In genomic region chr6:51585980-51586379, GRCm38 (mm10) we compare ENCODE assay signal across 8 mouse cellular contexts.
DNase-seq lines count a peak whose midpoint lies in the region; ATAC-seq and TF ChIP-seq lines count a peak whose summit lies in the region.

No protein-coding gene starts in this region.

- peaks cover 40% of the 10 kb centered on the region for H3K36me3 ChIP-seq in liver, adult 2 months (ENCODE audit: control insufficient read depth, insufficient read depth, low read length)
- H3K36me3 ChIP-seq in liver, embryonic 11.5 days (ENCODE audit: control insufficient read depth, insufficient read depth, low read length), result peaks cover 2% of the 10 kb centered on the region; the same call in 1 of the 2 replicates
- 0 out of 2 replicates have a peak, but pooled peaks cover 7% of the 10 kb centered on the region for H3K36me3 ChIP-seq in forebrain, embryonic 12.5 days (replicated peaks)
- H3K36me3 ChIP-seq in hindbrain, postnatal 0 days (ENCODE audit: insufficient read depth, low read length), result peaks cover 5% of the 10 kb centered on the region
- peaks cover 9% of the 10 kb centered on the region; the same call in 1 of the 2 replicates for H3K36me3 ChIP-seq in midbrain, postnatal 0 days (ENCODE audit: insufficient read depth, low read length)

- no peaks in the 10 kb centered on the region for H3K9me3 ChIP-seq in liver, embryonic 11.5 days (ENCODE audit: control insufficient read depth, low read length)
- H3K9me3 ChIP-seq in forebrain, embryonic 12.5 days, result no peaks in the 10 kb centered on the region
- no peaks in the 10 kb centered on the region for H3K9me3 ChIP-seq in hindbrain, postnatal 0 days (ENCODE audit: low read length)
- no peaks in the 10 kb centered on the region for H3K9me3 ChIP-seq in midbrain, postnatal 0 days (ENCODE audit: low read length)

- intact Hi-C loops in left cerebral cortex, postnatal 36 days (cut with DNase I), result loop anchor here (2.0 kb wide), 2 partner anchors 273 to 635 kb away; partner anchors contain the start of gene Hoxa7

- 37% methylated on average over 8 of the region's 8 CpGs for WGBS in liver, adult 2 months
- 25% methylated on average over 8 of the region's 8 CpGs for WGBS in liver, embryonic 11.5 days
- WGBS in forebrain, embryonic 12.5 days, result 37% methylated on average over 8 of the region's 8 CpGs
- 17% methylated on average over 8 of the region's 8 CpGs for WGBS in hindbrain, postnatal 0 days
- 16% methylated on average over 8 of the region's 8 CpGs for WGBS in midbrain, postnatal 0 days

- peak; percentile 58 for TF ChIP-seq CTCF in liver, adult 2 months (IDR thresholded peaks at IDR 0.05; ENCODE audit: low read depth, low read length)
- peak; percentile 89 for TF ChIP-seq CTCF in hindbrain, postnatal 0 days (IDR thresholded peaks at IDR 0.05; ENCODE audit: low read depth)
- TF ChIP-seq CTCF in midbrain, postnatal 0 days (IDR thresholded peaks at IDR 0.05), result peak; percentile 96

- no peak overlapping the region for H3K27ac ChIP-seq in liver, adult 2 months (replicated peaks; ENCODE audit: insufficient read depth, low read depth, low read length)
- H3K27ac ChIP-seq in liver, embryonic 11.5 days (ENCODE audit: low read depth, low read length), result no peak overlapping the region
- no peak overlapping the region for H3K27ac ChIP-seq in forebrain, embryonic 12.5 days
- no peak overlapping the region for H3K27ac ChIP-seq in hindbrain, postnatal 0 days
- H3K27ac ChIP-seq in midbrain, postnatal 0 days (ENCODE audit: low read depth, low read length), result no peak overlapping the region

- no peaks in the 10 kb centered on the region for H3K4me1 ChIP-seq in liver, adult 2 months (ENCODE audit: control insufficient read depth, insufficient read depth, low read length)
- no peaks in the 10 kb centered on the region for H3K4me1 ChIP-seq in liver, embryonic 11.5 days (replicated peaks; ENCODE audit: control insufficient read depth, insufficient read depth, low read length)
- peaks cover 12% of the 10 kb centered on the region; the same call in 1 of the 2 replicates for H3K4me1 ChIP-seq in forebrain, embryonic 12.5 days
- no peaks in the 10 kb centered on the region for H3K4me1 ChIP-seq in hindbrain, postnatal 0 days (ENCODE audit: insufficient read depth, low read length)
- no peaks in the 10 kb centered on the region for H3K4me1 ChIP-seq in midbrain, postnatal 0 days (ENCODE audit: insufficient read depth, low read length)

- H3K79me2 ChIP-seq in liver, adult 2 months (ENCODE audit: control insufficient read depth, insufficient read depth, low read length), result no peaks in the 10 kb centered on the region

- no peak for ATAC-seq in liver, embryonic 11.5 days (replicated peaks; ENCODE audit: low FRiP score)
- ATAC-seq in forebrain, embryonic 12.5 days (ENCODE audit: low FRiP score), result peak; percentile 63; the same call in 1 of the 2 replicates
- peak; percentile 32; the same call in 1 of the 2 replicates for ATAC-seq in hindbrain, postnatal 0 days
- ATAC-seq in midbrain, postnatal 0 days (ENCODE audit: low FRiP score), result no peak

- H3K4me2 ChIP-seq in liver, embryonic 11.5 days, result no peak overlapping the region
- H3K4me2 ChIP-seq in forebrain, embryonic 12.5 days, result no peak overlapping the region
- H3K4me2 ChIP-seq in hindbrain, postnatal 0 days (ENCODE audit: low read depth, low read length), result no peak overlapping the region
- H3K4me2 ChIP-seq in midbrain, postnatal 0 days (ENCODE audit: low read depth, low read length, poor library complexity, severe bottlenecking), result no peak overlapping the region

- H3K27me3 ChIP-seq in liver, adult 2 months (ENCODE audit: control insufficient read depth, insufficient read depth, low read length), result no peaks in the 10 kb centered on the region
- H3K27me3 ChIP-seq in liver, embryonic 11.5 days (replicated peaks; ENCODE audit: control insufficient read depth, insufficient read depth, low read length), result no peaks in the 10 kb centered on the region; the same call in 1 of the 2 replicates
- no peaks in the 10 kb centered on the region for H3K27me3 ChIP-seq in forebrain, embryonic 12.5 days
- no peaks in the 10 kb centered on the region for H3K27me3 ChIP-seq in hindbrain, postnatal 0 days (ENCODE audit: insufficient read depth, low read length)
- no peaks in the 10 kb centered on the region for H3K27me3 ChIP-seq in midbrain, postnatal 0 days (ENCODE audit: insufficient read depth, low read length)

- H3K4me3 ChIP-seq in liver, adult 2 months (ENCODE audit: insufficient read depth, low read depth, low read length), result no peak overlapping the region
- H3K4me3 ChIP-seq in liver, embryonic 11.5 days (ENCODE audit: low read depth, low read length), result no peak overlapping the region
- H3K4me3 ChIP-seq in forebrain, embryonic 12.5 days (replicated peaks), result no peak overlapping the region
- H3K4me3 ChIP-seq in hindbrain, postnatal 0 days (ENCODE audit: low read length), result no peak overlapping the region
- no peak overlapping the region for H3K4me3 ChIP-seq in midbrain, postnatal 0 days (ENCODE audit: low read depth, low read length)

- TF ChIP-seq POLR2A in liver, adult 2 months (IDR thresholded peaks at IDR 0.05; ENCODE audit: extremely low read depth, insufficient read depth, low read length), result no peak

- no peak overlapping the region for H3K9ac ChIP-seq in liver, adult 2 months (ENCODE audit: low read depth, low read length)
- H3K9ac ChIP-seq in liver, embryonic 11.5 days (ENCODE audit: low read depth, low read length), result no peak overlapping the region
- no peak overlapping the region for H3K9ac ChIP-seq in forebrain, embryonic 12.5 days
- H3K9ac ChIP-seq in hindbrain, postnatal 0 days (replicated peaks; ENCODE audit: low read length), result no peak overlapping the region
- no peak overlapping the region for H3K9ac ChIP-seq in midbrain, postnatal 0 days (replicated peaks; ENCODE audit: low read length, poor library complexity, severe bottlenecking)

- DNase-seq in liver, adult 2 months (ENCODE audit: extremely low read depth, low read depth, low spot score), result peak; percentile 33
- no peak for DNase-seq in liver, embryonic 11.5 days (ENCODE audit: low spot score)
- peak; percentile 56 for DNase-seq in c-Kit-positive CD71-negative TER-119-negative erythroid progenitor cells, embryonic 14.5 days (ENCODE audit: low read depth)
- DNase-seq in hindbrain, postnatal 0 days (ENCODE audit: low spot score), result peak; percentile 86
- DNase-seq in left cerebral cortex, postnatal 36 days (ENCODE audit: low spot score in 2 of 2), result peak; percentile 65 to 69
- peak; percentile 78 for DNase-seq in midbrain, postnatal 0 days (ENCODE audit: low spot score)
- peak; percentile 13 to 30 for DNase-seq in spleen, postnatal 36 days (ENCODE audit: low spot score in 2 of 2)

Comparison
In these comparisons a context has a peak if more than half of its experiments do, and no peak if none do; other contexts are left out.
1. ATAC-seq: peak in forebrain, embryonic 12.5 days (single experiment) and hindbrain, postnatal 0 days (single experiment); none in liver, embryonic 11.5 days (single experiment) and midbrain, postnatal 0 days (single experiment).
2. Peak in every context shown above with its lines, with median percentiles within 50 percentile points of each other: CTCF ChIP-seq.